Mouse (Mus musculus) olfactory bulb, adult 2 months (tissue): Measurements from ENCODE around the gene Acvr2b. TPM values are rescaled to one million over a fixed set of nuclear protein-coding genes. Genes with fewer than 3 reads are reported as not detected.
A peak's percentile ranks its signal among the peaks of the same experiment; 100 is the strongest.
"Not testable (repeated sequence)": the region's sequence is repeated elsewhere in the genome, so short reads cannot be mapped to it uniquely, and the experiment has no call there.

Experiments used
- H3K27ac ChIP-seq: fragments of 200-500 bp; 2 replicates; pipeline ENCODE4 v1.5.1; 2012; ENCODE audit warnings: low read depth, low read length; ENCODE audit not compliant: insufficient read depth
- H3K4me1 ChIP-seq: fragments of 200-500 bp; 2 replicates; pipeline ENCODE4 v1.6.1; 2012; ENCODE audit warnings: low read length; ENCODE audit not compliant: control insufficient read depth, insufficient read depth
- H3K4me3 ChIP-seq: fragments of 200-500 bp; 2 replicates; pipeline ENCODE4 v1.5.1; 2012; ENCODE audit warnings: mild to moderate bottlenecking, low read depth, low read length, moderate library complexity; ENCODE audit not compliant: insufficient read depth
- CTCF ChIP-seq: fragments of 200-500 bp; IDR thresholded peaks from 2 replicates; pipeline ENCODE4 v1.5.1; 2012; ENCODE audit warnings: low read depth, mild to moderate bottlenecking, low read length, moderate library complexity; ENCODE audit not compliant: insufficient read depth
- POLR2A ChIP-seq: fragments of 200-500 bp; IDR thresholded peaks from 2 replicates; pipeline ENCODE4 v1.6.1; 2012; ENCODE audit warnings: mild to moderate bottlenecking, low read depth, low read length, moderate library complexity; ENCODE audit not compliant: insufficient read depth
- WGBS: fragments of 180-500 bp; shearing (Covaris S2); methylation state at CpG from one replicate; pipeline ENCODE4 v1.1.7; 2018; 5-methylcytosine and 5-hydroxymethylcytosine counted together
- polyA plus RNA-seq: library from polyadenylated mRNA; stranded (reverse); fragments of >200 nt; gene quantifications from 2 replicates; pipeline ENCODE4 v1.2.4, GENCODE M21; 2012; ENCODE audit warnings: low replicate concordance; ENCODE audit not compliant: missing spikeins, insufficient read depth, insufficient read length

Acvr2b gene
- not detected in 2 replicates for polyA plus RNA-seq

DNA sequence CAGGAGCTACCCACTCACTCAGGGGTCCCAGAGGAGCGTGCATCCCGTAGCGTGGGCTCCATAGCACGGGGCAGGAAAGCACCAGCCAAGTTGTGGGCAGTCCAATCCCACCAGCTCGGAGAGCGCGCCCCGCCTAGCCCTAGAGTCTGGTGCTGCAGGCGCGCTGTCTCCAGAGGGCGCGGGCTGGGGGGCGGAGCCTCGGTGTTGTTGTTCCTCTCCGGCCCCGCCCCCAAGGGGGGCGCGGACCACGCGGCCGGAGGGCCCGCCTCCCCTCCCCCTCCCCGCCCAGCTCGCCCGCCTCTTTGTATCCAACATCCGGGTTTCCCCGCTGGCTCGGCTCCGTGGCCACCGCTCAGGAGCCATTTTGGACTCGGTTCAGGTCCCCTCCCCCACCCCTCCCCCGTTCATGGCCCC is at the start of gene Acvr2b:
Acvr2b (plus strand) TSS at position 318 of the 414 bp plus-strand sequence.
- peak within 1 kb of the TSS; percentile 64 for H3K27ac ChIP-seq
- TF ChIP-seq CTCF (0 out of 2 replicates have a peak, but pooled peaks have one; percentile 17), POLR2A (no peak)
- H3K4me1 ChIP-seq = peaks cover 18% of the 10 kb centered on the region
- peak within 1 kb of the TSS; percentile 96 for H3K4me3 ChIP-seq
- WGBS = under 1% methylated on average over 20 of the region's 32 CpGs

DNA sequence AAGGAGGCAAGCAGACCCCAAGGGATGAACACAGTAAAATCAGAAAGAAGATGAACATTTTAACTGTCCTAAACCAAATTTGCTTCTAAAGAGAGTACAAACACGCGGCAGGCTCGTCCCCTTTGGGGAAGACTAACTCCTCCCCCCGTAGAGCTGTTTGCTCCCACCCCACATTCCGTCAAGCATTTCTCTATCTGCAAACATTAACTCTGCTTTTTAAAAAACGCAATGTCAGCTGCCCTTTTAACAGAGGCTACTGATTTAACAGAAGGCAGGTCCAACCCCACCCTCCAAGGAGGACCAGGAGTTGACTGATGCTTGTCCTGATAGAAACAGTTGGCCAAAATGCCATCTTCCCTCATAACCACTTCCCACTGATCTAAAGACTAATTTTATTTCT is 48.0 kb upstream of the Acvr2b start:
- Histone ChIP-seq H3K4me3 (no peak overlapping the region), H3K27ac (no peak overlapping the region), H3K4me1 (no peaks in the 10 kb centered on the region)
- WGBS = 78% methylated on average over 6 of the region's 6 CpGs
- TF ChIP-seq CTCF = no peak

DNA sequence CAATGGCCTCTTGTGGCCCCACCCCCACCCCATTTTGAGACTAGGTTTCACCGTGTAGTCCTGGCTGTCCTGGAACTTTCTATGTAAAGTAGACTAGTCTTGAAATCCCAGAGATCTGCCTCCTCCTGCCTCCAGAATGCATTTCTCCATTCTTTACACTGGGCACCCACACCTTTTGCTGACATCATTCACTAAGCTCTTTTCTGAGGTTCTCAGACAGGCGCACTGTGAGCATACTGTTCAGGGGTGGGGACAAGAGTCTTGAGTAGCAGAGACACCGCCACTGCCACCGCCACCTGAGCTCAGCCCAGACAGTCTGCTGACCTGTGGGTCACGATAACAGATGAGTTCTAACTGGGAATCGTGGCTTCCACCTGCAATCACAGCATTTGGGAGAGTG is 46.0 kb upstream of the Acvr2b start:
- Histone ChIP-seq H3K27ac (no peak overlapping the region), H3K4me1 (no peaks in the 10 kb centered on the region), H3K4me3 (no peak overlapping the region)
- WGBS = 86% methylated on average over 6 of the region's 6 CpGs
- TF ChIP-seq POLR2A = no peak
- TF ChIP-seq CTCF = no peak

DNA sequence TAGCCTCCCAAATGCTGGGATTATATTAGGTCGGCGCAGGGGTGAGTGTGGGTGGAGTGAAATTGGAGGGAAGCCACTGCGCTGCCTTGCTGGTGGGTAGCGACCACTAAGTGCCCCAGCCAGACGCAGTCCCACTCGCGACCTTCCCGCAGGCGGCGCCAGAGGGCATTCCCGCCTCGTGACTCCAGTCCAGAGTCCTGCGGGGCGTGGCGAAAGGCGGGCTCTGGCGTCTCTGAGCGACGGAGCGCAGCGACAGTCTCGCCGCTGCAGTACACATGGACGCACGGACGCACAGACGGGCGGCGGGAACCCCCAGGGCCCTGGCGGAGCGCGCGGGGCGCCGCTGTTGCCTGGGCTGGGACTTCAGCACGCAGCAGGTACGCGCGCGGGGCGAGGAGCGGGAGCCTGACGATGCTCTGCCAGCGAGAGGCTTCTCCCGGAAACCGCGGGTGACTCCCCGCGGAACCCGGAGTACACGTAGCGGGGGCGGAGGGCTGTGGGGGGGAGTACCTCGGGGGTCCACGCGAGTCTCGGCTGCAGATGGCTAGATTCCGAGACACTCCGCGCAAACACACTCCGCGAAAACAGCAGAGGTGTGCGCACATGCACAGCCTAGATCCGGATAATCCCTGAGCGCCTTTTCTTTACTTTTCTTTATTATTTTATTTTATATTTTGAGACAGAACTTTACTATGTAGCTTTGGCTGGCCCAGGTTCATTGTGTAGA is 44.4 kb upstream of the Acvr2b start, which contains the start of gene Xylb:
Xylb (plus strand) TSS at position 51 of the 727 bp plus-strand sequence.
- Histone ChIP-seq H3K27ac (no peak within 1 kb of the TSS), H3K4me1 (no peaks in the 10 kb centered on the region), H3K4me3 (peak within 1 kb of the TSS; percentile 59)
- WGBS = 1% methylated on average over 65 of the region's 65 CpGs
- TF ChIP-seq POLR2A (no peak), CTCF (peak; percentile 79)

DNA sequence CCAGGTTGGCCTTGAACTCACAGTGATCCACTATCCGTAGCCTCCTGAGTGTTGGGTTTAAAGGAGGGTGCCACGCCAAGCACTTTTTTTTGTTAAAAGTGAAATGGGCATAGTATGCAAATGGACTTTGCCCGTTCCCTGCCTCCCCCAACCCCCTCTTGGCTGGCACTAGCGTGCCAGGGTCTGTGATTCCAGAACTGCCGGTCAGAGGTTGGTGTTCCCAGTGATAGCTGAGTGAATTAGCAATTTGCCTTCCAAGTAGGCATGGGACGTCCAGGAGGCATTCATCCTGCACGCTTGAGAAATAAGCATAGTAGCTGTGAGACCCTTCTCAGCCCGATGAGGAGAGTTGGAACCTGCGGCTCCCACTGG is 43.9 kb upstream of the Acvr2b start:
- H3K27ac ChIP-seq = no peak overlapping the region
- H3K4me3 ChIP-seq = no peak overlapping the region
- 21% methylated on average over 9 of the region's 9 CpGs for WGBS
- no peaks in the 10 kb centered on the region for H3K4me1 ChIP-seq
- no peak for TF ChIP-seq CTCF
- TF ChIP-seq POLR2A = no peak

DNA sequence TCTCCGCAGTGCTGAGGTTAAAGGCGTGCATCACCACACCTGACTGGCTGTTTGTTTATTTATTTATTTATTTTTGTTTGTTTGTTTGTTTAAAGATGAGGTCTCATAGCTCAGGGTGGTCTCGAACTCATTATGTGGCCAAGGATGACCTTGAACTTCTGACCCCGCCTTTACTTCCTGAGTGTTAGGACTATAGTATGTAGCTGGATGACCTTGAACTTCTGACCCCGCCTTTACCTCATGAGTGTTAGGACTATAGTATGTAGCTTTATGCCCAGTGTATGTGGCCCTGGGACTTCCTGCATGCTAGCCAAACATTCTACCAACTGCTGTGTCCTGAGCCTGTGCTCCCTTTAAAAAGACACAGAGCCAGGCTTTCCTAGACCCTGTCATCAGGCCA is 40.5 kb upstream of the Acvr2b start:
- H3K4me1 ChIP-seq = no peaks in the 10 kb centered on the region
- no peak overlapping the region for H3K4me3 ChIP-seq
- H3K27ac ChIP-seq = no peak overlapping the region
- TF ChIP-seq CTCF (no peak), POLR2A (no peak)
- 96% methylated on average over 5 of the region's 5 CpGs for WGBS

DNA sequence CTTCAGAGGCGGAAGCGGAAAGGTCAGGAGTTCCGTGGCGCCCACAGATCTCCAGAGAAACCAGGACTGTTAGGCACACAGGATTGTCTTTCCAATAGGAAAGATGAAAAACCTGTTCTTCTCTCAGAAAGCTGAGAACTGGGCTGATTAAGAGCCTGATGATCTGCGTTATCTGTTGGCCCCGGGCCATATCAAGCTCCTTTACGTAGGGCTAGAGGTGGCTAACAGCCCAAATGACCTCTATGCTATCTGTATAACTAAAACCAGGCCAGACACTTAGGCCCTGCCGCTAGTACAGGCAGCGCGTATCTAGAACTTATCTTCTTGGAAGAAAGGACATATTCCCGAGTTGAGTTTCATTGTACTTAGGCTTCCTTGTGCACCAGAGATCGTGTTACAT is 38.7 kb upstream of the Acvr2b start:
- H3K27ac ChIP-seq = no peak overlapping the region
- 94% methylated on average over 12 of the region's 12 CpGs for WGBS
- no peaks in the 10 kb centered on the region for H3K4me1 ChIP-seq
- TF ChIP-seq POLR2A (no peak), CTCF (no peak)
- no peak overlapping the region for H3K4me3 ChIP-seq

DNA sequence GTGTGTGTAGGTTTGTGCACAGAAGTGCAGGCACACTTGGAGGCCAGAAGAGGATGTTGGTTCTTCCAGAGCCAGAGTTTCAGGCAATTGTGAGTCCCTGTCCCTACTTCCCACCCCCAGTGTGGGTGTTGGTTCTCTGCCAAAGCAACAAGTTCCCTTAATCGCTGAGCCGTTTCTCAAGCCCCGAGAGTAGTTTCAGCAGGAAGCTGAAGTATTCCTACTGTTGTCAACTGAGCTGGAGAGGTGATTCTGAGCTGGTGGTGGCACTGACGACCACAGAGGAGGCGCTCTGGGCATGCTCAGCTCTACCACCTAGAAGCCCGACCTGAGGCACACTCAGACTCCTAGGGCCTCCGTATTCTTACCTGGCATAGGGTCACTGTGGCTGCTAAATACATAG is 36.6 kb upstream of the Acvr2b start, which contains the start of gene Slc22a14:
Slc22a14 (minus strand) TSS at position 270 of the 400 bp plus-strand sequence.
- 64% methylated on average over 7 of the region's 7 CpGs for WGBS
- TF ChIP-seq CTCF = no peak
- TF ChIP-seq POLR2A = no peak
- Histone ChIP-seq H3K4me1 (no peaks in the 10 kb centered on the region), H3K27ac (no peak within 1 kb of the TSS), H3K4me3 (no peak within 1 kb of the TSS)

DNA sequence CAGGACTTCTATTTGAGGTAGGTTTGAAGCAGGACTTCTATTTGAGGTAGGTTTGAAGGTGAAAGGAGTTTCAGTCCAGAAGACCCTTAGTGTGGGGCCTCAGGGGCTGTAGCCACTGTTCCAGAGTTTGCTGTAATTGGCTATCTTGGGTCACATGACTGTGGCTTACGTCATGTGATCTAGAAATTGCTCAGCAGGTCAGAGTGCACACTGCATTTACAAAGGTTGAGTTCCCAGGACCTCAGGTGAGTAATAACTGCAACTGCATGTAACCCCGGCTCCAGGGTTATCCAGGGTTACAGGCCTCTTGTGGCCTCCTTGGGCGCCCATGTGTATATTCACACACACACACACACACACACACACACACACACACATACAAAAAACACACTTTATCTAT is 33.6 kb upstream of the Acvr2b start:
- 94% methylated on average over 3 of the region's 3 CpGs for WGBS
- TF ChIP-seq POLR2A = no peak

DNA sequence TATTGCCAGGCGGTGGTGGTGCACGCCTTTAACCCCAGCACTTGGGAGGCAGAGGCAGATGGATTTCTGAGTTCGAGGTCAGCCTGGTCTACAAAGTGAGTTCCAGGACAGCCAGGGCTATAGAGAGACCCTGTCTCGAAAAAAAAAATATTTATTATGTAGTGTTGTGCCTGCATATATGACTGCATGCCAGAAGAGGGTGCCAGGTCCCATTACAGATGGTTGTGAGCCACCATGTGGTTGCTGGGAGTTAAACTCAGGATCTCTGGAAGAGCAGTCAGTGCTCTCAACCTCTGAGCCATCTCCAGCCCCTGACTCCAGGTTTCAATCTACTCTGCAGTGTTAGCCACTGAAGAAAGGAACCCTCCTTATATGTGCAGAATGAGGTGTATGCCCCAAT is 31.1 kb upstream of the Acvr2b start:
- 87% methylated on average over 4 of the region's 4 CpGs for WGBS
- not testable (repeated sequence) for H3K4me1 ChIP-seq, H3K27ac ChIP-seq, H3K4me3 ChIP-seq

More for the DNA sequence above, 33.6 kb upstream of the Acvr2b start:
- Histone ChIP-seq H3K27ac (no peak overlapping the region), H3K4me1 (no peaks in the 10 kb centered on the region), H3K4me3 (no peak overlapping the region)
